Mouse (Mus musculus) liver, adult (tissue): ENCODE data around the gene Tarbp1.

ENCODE experiments used
- GATA4 ChIP-seq: IDR thresholded peaks from 2 replicates; pipeline ENCODE4 v1.6.1; 2014; ENCODE audit warnings: mild to moderate bottlenecking, low read length; ENCODE audit not compliant: insufficient replicate concordance

Gene Tarbp1

DNA sequence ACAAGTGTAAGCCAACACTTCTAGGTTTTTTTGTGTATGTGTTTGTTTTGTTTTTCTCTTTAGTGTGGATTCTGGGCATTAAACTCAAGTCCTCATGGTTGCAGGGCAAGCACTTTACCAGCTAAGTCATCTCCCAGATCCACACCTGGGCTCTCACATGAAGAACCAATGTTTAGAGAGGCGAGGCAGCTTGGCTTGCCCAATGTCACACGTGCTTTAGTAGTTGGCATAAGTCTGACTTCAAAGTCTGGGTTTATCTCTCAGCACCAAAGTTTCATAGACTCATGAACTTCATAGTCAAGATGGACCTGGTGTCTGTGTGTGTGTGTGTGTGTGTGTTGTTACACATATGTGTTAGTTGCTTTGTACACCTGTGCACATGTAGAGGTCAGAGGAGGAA lies 24.5 kb upstream of the Tarbp1 start:
- TF ChIP-seq GATA4, result no peak

DNA sequence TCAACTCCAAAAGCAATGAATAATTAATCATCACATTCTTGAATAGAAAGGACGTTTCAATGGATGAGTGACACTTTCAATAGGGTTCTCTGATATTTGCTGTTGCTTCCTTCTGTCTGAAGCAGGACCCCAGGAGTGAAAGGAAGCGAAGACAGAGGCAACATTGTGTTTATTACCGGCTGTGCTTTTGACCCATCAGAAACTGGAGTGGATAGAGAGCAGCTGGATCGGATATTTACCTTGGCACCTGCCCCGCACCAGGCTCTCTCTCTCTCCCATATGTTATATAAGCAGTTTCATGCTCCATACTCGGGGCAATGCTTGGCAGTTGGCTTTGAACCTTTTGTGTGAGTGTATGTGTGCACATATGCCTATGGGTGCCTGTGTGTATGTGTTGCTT lies 23.6 kb upstream of the Tarbp1 start:
- no peak for TF ChIP-seq GATA4

DNA sequence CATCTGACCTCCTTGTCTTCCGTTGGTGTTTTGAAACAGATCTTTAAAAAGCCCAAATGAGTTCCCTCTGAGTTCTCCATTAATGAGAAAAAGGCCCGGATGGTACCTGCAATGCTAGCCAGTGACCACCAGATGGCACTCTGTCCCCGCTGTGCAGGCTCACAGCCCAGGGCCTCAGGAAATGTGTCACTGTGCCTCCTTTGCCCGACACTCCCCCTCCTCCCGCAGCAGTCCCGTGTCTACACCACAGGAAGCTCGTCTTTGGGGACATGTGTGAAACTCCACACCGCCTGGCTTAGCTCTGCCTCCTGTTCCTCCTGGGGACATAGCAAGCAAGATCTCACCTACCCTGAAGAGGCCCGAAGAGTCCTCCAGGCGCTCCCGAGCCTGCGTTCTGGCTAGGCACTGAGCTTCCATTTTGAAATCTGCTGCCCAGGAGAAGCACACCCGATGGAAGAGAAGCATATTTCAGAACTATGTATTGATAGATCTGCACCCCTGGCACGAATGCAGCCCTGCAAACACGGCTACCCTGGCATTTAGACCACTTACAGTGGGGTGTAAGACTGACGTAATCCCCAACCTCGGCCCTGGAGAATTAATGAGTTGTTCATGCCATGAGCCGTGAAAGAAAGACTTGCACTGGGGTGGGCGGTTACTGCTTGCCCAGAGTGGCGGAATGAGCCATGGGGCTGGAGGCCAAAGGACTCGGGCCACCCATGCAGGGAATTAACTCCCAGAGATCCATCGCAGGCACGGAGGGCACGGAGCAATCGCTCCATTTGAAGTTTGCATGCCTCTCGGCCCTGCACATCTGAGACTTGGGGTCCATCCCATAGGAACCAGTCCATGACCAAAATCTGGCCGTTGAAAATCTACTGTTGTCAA lies 22.9 kb upstream of the Tarbp1 start:
- no peak for TF ChIP-seq GATA4

DNA sequence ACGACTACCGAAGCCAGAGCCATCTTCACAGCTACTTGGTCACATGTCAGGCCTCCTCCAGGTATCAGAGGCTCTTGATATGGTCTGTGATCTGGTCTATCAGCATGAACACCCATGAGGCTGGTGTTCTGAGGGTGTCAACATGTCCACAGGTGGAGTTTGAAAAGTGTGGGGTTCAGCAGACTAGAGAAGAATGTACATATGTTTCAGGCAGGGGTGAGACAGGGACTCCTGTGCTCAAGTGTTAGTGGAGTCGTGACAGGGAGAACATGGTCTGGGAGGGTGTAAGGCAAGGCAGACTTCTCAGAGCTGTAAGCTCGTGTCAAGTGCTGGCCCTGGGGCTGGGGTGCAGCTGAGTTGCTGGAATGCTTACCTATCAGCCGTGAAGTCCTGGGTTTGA lies 22.1 kb upstream of the Tarbp1 start:
- no peak for TF ChIP-seq GATA4

DNA sequence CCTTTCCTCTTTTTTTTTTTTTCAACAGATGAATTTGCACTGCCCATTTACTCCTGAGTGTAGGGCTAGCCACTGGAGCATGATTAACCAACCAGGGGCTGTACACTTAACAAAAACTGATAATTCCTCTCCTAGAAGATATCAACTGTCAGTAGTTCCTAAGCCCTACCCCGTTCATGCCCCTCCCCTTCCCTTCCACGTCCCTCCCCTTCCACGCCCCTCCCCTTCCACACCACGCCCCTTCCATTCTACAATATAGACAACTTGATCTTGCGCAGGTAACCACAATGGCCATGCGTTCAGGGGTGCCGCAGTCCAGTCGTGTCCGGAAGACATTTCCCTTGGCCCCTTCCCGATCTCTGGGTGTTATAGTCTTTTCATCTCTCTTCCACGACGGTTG lies 20.6 kb upstream of the Tarbp1 start:
- no peak for TF ChIP-seq GATA4

DNA sequence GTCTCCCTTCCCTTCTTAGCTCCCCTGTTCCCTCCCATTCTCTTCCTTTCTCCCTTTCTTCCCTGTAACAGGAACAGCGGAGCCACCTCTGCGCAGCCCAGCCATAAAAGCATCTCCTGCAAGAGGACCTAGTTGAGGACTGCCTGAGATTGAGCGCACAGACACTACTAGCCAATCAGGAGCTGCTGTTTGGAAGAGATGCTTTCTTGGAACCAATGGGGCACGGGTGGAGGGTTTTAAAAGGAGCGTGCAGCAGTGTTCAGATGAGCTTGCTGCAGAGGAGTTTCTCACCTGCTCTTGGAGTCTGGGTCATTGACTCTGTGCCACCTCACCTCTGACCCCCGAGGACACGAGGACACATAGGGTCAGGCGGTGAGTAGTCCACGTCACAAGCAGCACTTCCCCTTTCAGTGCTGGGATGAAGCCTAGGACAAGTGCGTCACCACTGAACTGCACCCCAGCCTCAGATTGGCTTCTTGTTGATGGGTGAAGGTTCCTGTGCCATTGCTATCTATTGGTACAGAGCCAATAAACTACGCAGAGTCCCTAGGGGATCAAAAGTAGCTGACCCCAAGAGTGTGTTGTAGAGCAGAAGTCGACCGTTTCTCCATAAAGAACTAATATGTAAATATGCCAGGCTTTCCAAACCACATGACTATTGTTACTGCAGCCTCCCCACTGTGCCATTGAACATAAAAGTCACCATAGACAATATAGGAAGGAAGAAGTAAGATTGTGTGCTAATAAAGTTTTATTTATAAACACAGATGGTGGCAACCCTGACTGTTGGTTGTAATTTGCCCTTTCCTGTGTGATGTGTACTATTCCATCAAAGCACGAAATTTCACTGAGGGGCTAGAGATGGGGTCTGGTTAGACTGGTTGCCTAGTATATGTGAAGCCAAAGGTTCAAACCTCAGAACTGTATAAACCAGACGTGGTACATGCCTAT lies 19.6 kb upstream of the Tarbp1 start:
- peak; percentile 36; the same call in 1 of the 2 replicates for TF ChIP-seq GATA4

DNA sequence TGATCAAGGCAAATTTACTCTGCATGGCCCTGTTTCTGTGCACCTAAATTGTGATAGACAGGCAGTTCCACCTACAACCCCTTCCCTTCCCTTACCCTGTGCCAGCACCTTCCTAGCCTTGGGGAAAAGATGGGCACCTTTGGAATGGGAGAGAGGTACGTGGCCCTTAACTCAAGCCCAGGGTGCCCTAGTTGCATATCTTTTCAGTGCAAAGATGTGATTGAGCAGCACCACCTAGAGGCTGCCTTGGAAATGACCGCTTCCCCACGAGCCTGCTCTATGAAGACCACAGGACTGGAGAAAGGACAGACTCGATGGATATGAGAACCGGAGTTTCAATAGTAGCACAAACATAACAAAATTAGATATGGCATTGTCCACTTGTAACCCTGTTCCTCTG lies 8.1 kb upstream of the Tarbp1 start:
- peak; percentile 24; the same call in 1 of the 2 replicates for TF ChIP-seq GATA4

DNA sequence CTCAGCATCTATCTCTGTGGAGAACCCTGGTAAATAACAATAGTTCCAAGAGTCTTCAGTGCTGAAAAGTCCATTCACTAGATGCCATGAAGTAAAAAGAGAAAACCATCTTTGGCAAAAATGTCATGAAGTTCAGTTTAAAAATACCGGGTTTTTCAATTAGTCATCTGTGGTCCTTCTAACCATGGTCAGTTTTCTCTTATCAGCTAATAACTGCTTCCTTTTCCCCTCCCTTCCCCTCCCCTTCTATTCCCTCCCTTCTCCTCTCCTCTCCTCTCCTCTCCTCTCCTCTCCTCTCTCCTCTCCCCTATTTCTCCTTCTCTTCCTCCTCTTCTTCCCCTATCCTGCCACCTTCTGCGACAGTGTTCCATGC lies 7.5 kb upstream of the Tarbp1 start:
- TF ChIP-seq GATA4, result no peak

DNA sequence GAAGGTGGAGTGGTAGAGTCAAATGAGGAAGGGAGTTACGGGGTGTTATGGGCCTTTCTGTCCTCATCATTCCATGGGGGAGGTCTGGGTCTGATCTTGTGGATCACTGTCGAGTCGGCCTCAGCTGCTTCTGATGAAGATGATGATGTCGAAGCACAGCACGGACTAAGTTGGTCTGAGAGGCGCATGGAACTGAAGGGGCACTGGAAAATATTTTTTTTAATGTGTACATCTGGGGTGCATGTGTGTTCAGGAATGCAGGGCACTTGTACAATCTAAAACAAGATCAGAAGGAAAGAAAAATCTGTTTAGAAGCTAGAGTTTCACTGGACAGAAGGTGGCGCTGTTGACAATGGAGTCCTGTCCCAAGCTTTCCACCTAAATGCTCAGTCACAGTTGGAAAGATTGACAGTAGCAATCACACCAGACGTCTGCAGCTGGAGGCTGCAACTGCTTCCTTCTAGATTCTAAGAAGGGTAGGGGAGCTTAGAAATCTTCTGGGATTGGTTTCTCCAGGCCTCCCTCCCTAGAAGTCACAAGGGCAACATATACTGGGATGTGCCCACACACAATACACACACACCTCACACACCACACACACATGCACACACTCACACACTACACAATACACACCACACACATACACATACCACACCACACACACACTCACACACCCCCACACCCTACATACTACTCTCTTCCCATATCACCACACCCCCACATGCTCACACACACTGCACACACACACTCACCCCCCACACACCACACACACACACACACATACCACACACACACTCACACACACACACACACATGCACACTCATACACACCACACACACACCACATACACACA lies 6.9 kb upstream of the Tarbp1 start:
- TF ChIP-seq GATA4, result no peak

DNA sequence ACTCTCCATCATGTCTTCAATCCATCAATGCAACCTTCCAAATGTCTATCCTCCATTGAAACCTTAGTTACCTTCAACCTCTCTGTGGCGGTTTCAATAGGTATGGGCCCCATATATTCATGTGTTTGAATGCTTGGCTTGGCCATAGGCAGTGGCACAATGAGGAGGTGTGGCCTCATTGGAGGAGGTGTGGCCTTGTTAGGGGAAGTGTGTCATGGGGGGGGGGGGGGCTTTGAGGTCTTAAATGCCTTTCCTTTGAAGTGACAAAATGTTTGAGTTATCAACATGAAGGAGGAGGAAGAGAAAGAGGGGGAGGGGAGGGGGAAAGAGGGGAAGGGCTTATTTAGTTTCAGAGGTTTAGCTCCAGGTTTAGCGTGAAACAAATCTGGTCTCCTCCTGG lies 5.5 kb upstream of the Tarbp1 start:
- TF ChIP-seq GATA4, result no peak

DNA sequence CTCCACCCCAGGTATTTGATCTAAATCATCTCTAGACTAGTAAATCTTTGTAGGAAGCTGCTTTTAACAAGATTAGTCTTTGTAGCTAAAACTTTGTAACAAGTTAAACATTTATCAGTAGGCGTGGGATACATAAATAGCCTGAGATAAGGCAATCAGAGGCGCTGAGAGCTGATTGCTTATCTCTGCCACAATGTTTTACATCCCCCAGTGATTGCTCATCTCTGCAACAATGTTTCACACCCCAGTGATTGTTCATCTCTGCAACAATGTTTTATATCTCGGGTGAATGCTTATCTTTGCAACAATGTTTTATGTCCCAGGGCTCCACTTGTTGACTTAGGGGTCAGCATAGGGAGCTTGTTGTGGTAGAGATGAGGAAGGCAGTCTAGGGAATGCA lies 3.8 kb upstream of the Tarbp1 start:
- TF ChIP-seq GATA4, result peak; percentile 44; the same call in 1 of the 2 replicates

DNA sequence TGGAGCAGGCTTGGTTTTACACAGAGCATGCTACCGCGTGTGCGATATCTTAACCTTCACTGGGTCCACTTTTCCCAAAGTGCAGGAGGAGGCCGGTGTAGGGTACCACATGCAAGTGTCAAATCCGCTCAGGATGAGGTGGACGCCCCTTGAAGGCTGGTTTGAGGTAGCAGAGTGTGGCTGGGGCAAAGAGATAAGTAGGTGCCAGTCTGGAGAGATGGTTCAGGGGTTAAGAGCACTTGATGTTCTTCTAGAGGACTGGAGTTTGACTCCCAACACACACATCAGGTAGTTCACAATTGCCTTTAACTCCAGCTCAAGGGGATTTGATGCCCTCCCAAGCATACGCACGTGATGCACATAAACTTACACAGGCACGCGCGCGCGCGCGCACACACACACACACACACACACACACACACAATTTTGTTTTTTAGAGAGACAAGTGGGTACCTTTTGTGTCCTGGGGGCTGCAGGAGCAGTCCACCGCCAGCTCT lies 1.0 kb downstream of the Tarbp1 start:
- no peak for TF ChIP-seq GATA4

DNA sequence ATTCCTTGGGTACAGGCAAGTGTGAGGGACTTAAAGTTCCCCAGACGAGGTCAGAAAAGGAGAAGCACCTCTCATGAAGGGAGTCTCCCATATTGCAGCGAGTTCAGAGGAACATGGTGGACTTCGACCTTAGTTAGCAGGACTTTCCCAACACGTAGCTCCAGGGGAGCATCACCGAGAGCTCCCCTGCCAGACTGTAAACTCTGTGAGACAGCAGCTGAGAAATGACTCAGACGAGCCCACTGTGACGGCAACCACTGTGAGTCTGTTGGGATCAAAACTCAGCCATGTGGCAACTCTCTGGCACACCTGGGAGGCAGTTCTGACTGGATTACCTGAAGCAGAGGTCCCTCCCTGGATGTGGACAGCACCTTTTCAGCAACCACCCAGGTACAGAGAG lies 10.8 kb downstream of the Tarbp1 start:
- TF ChIP-seq GATA4, result no peak

DNA sequence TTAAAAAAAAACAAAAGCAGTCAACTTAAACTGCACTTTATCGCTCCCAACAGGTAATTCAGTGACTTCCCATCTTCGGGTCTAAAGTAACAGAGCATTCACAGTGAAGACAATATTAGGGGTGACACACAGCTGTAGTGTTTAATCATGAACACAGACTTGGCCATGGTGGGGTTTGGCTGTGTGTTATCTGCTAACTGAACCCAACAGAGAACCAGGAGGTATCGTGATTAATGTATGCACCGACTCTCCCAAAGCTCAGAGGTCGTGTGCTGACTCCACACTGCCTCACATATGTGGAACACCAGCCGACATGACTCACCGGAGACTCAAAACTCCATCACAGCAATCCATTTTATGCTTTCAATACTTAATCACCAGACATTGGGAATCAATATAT lies 13.1 kb downstream of the Tarbp1 start:
- TF ChIP-seq GATA4, result no peak

DNA sequence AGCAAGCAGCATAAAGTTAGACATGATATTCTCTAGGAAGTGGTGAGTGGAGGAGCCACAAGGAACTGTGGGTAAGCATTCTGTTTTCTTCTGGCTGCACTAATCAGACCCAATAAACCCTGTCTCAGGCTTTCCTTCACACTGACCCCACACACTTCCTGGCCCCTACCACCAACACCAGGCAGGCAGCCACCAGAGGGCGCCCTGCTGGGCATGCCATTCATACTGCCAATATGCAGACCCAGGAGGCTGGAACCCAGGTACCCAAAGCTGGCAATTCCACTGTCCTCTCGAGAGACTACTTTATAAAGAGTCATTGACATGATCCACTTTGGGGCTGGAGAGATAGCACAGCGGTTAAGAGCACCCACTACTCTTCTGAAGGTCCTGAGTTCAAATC lies 14.6 kb downstream of the Tarbp1 start:
- TF ChIP-seq GATA4, result no peak

DNA sequence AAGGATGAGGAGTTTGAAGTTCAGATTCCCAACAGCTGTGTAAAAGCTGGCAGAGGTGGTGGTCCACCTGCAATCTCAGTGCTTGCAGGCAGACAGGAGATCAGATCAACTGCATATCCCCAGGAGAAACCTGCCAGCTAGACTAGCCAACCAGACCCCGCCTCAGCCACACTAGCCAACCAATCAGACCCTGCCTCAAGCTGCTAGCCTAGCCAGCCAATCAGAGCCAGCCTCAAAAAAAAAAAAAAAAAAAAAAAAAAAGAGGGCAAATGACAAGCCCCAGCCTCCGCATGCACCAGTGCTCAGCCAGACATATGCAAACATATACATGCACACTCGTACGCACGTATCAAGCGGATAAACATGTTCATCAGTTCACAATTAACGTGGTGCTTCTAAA lies 19.5 kb downstream of the Tarbp1 start:
- no peak for TF ChIP-seq GATA4

DNA sequence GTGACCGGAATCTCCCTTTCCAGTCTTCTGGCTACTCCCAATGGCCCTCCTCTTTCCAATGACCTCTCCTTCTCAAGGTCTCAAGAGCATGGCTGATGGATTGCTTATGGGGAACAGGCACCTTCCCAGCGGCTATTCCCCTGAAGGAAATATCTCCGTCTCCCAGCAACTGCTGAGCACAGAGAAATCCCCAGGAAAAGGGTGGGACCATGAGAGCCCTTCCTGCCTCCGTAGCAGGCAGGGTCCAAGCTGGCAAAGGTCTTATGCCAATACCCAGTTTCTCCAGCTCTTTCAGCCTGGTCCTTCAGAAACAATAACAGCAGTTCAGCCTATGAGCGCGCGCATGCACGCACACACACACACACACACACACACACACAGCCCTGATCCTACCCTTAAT lies 23.7 kb downstream of the Tarbp1 start:
- no peak for TF ChIP-seq GATA4
